Mouse (Mus musculus): ENCODE data around the gene Rab4a. TPM values are rescaled to one million over a fixed set of nuclear protein-coding genes. Genes with fewer than 3 reads are reported as not detected.

Rab4a gene
- polyA plus RNA-seq, 1 experiment from 2014 or later: 71.4 TPM

DNA sequence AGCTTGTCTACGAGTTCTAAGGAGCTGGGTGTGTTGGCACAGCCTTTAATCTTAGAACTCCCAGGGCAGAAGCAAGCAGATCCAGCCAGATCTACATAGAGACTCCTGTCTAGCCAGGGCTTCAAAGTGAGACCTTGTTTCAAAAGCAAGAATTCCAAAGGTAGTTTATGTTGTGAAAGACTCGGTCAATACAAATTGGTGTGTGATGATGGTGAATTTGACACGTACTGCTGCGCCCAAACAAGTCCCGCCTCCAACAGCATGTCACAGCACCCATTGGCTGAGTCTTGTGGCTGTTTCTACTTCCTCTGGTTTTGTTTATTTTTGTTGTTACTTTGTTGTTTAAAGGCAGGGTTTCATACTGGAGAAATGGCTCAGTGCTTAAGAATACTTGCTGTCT, 6.4 kb downstream of the Rab4a start:
- H3K4me1 ChIP-seq (ENCODE audit: control insufficient read depth, insufficient read depth, low read length): peaks cover 6% of the 10 kb centered on the region
- ATAC-seq (ENCODE audit: insufficient read depth, low FRiP score, low TSS enrichment): no peak
- no peak overlapping the region for H3K4me3 ChIP-seq (ENCODE audit: low read depth, low read length)
- H3K4me2 ChIP-seq (ENCODE audit: low read depth): no peak overlapping the region
- H3K27me3 ChIP-seq (ENCODE audit: control insufficient read depth, insufficient read depth, low read length): no peaks in the 10 kb centered on the region
- no peak overlapping the region for H3K9ac ChIP-seq (ENCODE audit: low read length)
- WGBS: 86% methylated on average over 5 of the region's 5 CpGs
- H3K9me3 ChIP-seq (ENCODE audit: control insufficient read depth, low read length): no peaks in the 10 kb centered on the region
- DNase-seq (ENCODE audit: low spot score): no peak
- no peak overlapping the region for H3K27ac ChIP-seq (ENCODE audit: low read depth, low read length)
- peaks cover 2% of the 10 kb centered on the region for H3K36me3 ChIP-seq (ENCODE audit: control insufficient read depth, insufficient read depth, low read length)

DNA sequence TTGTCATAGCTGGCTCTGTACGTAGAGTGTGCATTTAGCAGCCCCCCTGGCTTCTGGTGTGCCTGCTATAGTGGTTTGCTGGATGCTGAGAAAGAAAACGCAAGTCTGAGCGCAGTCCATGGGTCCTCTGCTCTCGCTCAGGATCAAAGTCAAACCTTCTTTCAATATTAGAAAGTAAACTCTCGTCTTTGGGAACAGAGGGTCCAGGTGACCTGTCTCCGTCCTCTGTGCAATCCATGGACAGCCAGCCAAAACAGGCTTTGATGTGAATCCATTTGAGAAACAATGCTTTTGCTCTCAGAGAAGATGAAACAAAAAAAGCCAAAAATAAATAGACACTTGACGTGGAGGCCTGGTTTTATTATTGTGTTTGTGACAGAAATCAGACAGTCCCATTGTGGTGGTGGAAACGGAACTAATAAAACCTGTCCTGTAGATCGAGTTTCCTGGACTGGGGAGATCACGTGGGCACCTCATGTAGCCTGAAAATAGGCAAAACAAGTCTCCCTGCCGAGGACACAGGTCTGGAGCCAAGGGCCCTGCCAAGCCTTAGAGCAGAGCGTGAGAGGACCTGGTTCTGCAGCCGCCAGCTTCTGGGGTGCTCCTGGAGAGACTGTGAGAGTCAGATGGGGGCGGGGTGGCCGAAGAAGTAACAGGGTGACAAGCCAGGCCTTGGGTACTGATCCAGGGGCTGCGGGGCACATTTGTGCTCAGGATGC, 7.5 kb downstream of the Rab4a start:
- ATAC-seq (ENCODE audit: insufficient read depth, low FRiP score, low TSS enrichment): no peak
- no peak overlapping the region for H3K4me3 ChIP-seq (ENCODE audit: low read depth, low read length)
- H3K9ac ChIP-seq (ENCODE audit: low read length): no peak overlapping the region
- H3K36me3 ChIP-seq (ENCODE audit: control insufficient read depth, insufficient read depth, low read length): peaks cover 2% of the 10 kb centered on the region
- no peaks in the 10 kb centered on the region for H3K9me3 ChIP-seq (ENCODE audit: control insufficient read depth, low read length)
- no peak overlapping the region for H3K4me2 ChIP-seq (ENCODE audit: low read depth)
- no peak for DNase-seq (ENCODE audit: low spot score)
- no peak overlapping the region for H3K27ac ChIP-seq (ENCODE audit: low read depth, low read length)
- no peaks in the 10 kb centered on the region for H3K4me1 ChIP-seq (ENCODE audit: control insufficient read depth, insufficient read depth, low read length)
- WGBS: 85% methylated on average over 16 of the region's 16 CpGs
- no peaks in the 10 kb centered on the region for H3K27me3 ChIP-seq (ENCODE audit: control insufficient read depth, insufficient read depth, low read length)

DNA sequence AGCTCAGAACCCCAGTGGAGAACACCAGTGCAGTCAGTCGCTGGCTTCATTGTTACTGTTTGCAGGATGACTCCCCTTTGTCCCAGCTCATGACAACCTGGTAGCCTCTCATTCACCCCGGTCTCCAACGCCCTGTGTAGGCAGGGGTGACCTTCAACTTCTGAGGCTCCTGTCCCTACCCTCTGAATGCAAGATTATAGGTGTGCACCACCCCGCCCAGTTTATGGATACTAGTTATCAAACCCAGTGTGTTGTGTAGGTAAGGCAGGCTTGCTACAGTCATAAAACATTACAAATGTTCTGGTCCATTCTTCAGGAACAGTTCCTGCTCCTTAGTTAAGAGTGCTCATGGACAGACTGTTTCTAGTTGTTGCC, 8.1 kb downstream of the Rab4a start:
- Histone ChIP-seq H3K4me2 (ENCODE audit: low read depth) (no peak overlapping the region), H3K4me3 (ENCODE audit: low read depth, low read length) (no peak overlapping the region), H3K36me3 (ENCODE audit: control insufficient read depth, insufficient read depth, low read length) (peaks cover 2% of the 10 kb centered on the region), H3K27me3 (ENCODE audit: control insufficient read depth, insufficient read depth, low read length) (no peaks in the 10 kb centered on the region), H3K9ac (ENCODE audit: low read length) (no peak overlapping the region), H3K27ac (ENCODE audit: low read depth, low read length) (no peak overlapping the region), H3K9me3 (ENCODE audit: control insufficient read depth, low read length) (no peaks in the 10 kb centered on the region), H3K4me1 (ENCODE audit: control insufficient read depth, insufficient read depth, low read length) (no peaks in the 10 kb centered on the region)
- 91% methylated on average over 4 of the region's 4 CpGs for WGBS
- ATAC-seq (ENCODE audit: insufficient read depth, low FRiP score, low TSS enrichment) (no peak), DNase-seq (ENCODE audit: low spot score) (no peak)

DNA sequence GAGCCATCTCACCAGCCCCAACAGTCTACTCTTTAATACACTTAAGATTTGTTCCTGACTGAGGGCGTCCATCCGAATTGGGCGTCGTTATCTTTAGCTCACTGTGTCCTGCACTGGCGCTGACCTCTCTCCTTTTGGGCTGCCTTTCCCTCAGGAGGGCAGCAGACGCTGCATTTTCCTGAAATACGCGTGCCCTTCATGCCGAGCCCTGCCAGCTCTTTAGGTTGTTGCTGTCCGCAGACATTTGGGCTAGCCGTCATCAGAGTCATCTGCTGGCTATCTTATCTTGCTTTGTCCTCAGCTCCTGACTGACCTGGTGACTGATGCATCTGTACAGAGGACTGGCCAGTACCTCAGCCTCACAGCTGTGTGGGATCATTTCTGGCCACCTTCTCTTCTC, 9.5 kb downstream of the Rab4a start:
- 94% methylated on average over 11 of the region's 11 CpGs for WGBS
- H3K4me2 ChIP-seq (ENCODE audit: low read depth): no peak overlapping the region
- H3K4me3 ChIP-seq (ENCODE audit: low read depth, low read length): no peak overlapping the region
- H3K36me3 ChIP-seq (ENCODE audit: control insufficient read depth, insufficient read depth, low read length): peaks cover under 1% of the 10 kb centered on the region
- no peak overlapping the region for H3K27ac ChIP-seq (ENCODE audit: low read depth, low read length)
- H3K27me3 ChIP-seq (ENCODE audit: control insufficient read depth, insufficient read depth, low read length): no peaks in the 10 kb centered on the region
- H3K9ac ChIP-seq (ENCODE audit: low read length): no peak overlapping the region
- no peaks in the 10 kb centered on the region for H3K4me1 ChIP-seq (ENCODE audit: control insufficient read depth, insufficient read depth, low read length)
- DNase-seq (ENCODE audit: low spot score): no peak
- H3K9me3 ChIP-seq (ENCODE audit: control insufficient read depth, low read length): no peaks in the 10 kb centered on the region
- no peak for ATAC-seq (ENCODE audit: insufficient read depth, low FRiP score, low TSS enrichment)

GRCm38 (mm10) chr8:123816939-123817338, 11.2 kb downstream of the Rab4a start:
- no peaks in the 10 kb centered on the region; the same call in 1 of the 2 replicates for H3K36me3 ChIP-seq (ENCODE audit: control insufficient read depth, insufficient read depth, low read length)
- WGBS: 92% methylated on average over 8 of the region's 8 CpGs
- no peak overlapping the region for H3K27ac ChIP-seq (ENCODE audit: low read depth, low read length)
- DNase-seq (ENCODE audit: low spot score) (no peak), ATAC-seq (ENCODE audit: insufficient read depth, low FRiP score, low TSS enrichment) (no peak)
- no peak overlapping the region for H3K9ac ChIP-seq (ENCODE audit: low read length)
- no peaks in the 10 kb centered on the region for H3K4me1 ChIP-seq (ENCODE audit: control insufficient read depth, insufficient read depth, low read length)
- no peak overlapping the region for H3K4me3 ChIP-seq (ENCODE audit: low read depth, low read length)
- no peaks in the 10 kb centered on the region for H3K27me3 ChIP-seq (ENCODE audit: control insufficient read depth, insufficient read depth, low read length)
- no peaks in the 10 kb centered on the region for H3K9me3 ChIP-seq (ENCODE audit: control insufficient read depth, low read length)
- no peak overlapping the region for H3K4me2 ChIP-seq (ENCODE audit: low read depth)

DNA sequence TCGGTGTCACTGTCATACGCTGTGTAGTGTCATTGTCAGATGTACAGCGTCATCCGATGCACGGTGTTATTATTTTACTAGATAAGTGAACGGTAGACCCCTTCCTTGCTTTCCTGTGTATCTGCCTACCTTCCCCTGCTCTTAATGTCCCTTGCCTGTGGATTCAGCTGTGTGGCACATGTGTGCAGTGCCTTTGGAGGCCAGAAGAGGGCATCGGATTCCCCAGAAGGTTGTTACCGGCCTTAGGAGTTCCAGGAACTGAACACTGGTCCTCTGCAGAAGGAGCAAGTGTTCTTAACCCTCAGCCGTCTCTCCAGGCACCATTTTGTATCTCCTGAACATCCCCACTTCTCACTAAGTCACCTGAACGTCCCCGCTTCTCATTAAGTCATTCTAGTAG, 12.0 kb downstream of the Rab4a start:
- no peak overlapping the region for H3K27ac ChIP-seq (ENCODE audit: low read depth, low read length)
- DNase-seq (ENCODE audit: low spot score): no peak
- no peak overlapping the region for H3K4me2 ChIP-seq (ENCODE audit: low read depth)
- no peaks in the 10 kb centered on the region for H3K4me1 ChIP-seq (ENCODE audit: control insufficient read depth, insufficient read depth, low read length)
- no peak overlapping the region for H3K9ac ChIP-seq (ENCODE audit: low read length)
- 92% methylated on average over 11 of the region's 11 CpGs for WGBS
- no peaks in the 10 kb centered on the region for H3K9me3 ChIP-seq (ENCODE audit: control insufficient read depth, low read length)
- H3K36me3 ChIP-seq (ENCODE audit: control insufficient read depth, insufficient read depth, low read length): no peaks in the 10 kb centered on the region; the same call in 1 of the 2 replicates
- no peak for ATAC-seq (ENCODE audit: insufficient read depth, low FRiP score, low TSS enrichment)
- H3K27me3 ChIP-seq (ENCODE audit: control insufficient read depth, insufficient read depth, low read length): no peaks in the 10 kb centered on the region
- H3K4me3 ChIP-seq (ENCODE audit: low read depth, low read length): no peak overlapping the region

DNA sequence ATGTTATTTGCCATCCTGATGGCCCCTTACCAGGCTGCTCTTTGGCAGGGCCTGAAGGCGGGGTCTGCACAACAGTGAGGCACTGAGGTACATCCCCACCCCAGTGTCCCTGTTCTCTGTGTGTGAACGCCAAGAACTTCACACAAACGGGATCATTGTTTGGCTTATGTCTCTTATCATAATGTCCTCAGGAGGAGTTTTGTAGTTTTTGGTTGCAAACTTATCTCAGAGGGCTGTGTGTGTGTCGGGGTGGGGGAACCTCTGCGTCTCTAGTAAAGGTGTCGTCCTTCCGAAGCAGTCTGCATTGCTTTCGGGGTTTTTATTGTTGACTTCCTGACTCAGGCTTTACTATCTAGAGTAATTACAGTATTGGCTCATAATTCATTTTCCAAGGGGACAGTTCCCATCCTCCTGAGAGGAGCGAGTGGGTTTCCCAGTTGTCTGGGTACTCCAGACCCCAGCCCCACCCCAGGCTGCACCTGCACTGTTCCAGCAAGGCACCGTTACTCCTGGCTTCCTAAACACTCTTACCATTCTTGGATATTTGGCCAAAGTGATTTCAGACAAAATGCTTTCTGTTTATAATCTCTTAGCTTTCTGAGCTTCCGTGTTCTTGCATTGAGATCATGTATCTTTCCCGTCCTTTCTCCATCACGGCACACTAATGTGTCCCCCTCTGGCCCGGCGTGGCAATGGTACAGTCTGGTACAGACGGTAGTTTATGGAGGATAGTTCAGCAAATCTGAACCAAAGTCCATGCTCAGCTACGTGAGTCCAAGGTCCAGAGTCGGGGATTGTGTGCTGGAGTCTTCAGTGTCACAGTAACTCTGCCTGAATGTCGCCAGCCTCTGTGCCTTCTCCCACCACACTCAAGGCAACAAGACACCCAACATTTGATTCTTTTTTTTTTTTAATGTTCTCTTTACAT, 14.2 kb downstream of the Rab4a start:
- H3K27me3 ChIP-seq (ENCODE audit: control insufficient read depth, insufficient read depth, low read length): no peaks in the 10 kb centered on the region
- no peak overlapping the region for H3K4me2 ChIP-seq (ENCODE audit: low read depth)
- H3K4me1 ChIP-seq (ENCODE audit: control insufficient read depth, insufficient read depth, low read length): no peaks in the 10 kb centered on the region
- no peaks in the 10 kb centered on the region for H3K36me3 ChIP-seq (ENCODE audit: control insufficient read depth, insufficient read depth, low read length)
- ATAC-seq (ENCODE audit: insufficient read depth, low FRiP score, low TSS enrichment): no peak
- no peak overlapping the region for H3K27ac ChIP-seq (ENCODE audit: low read depth, low read length)
- H3K9ac ChIP-seq (ENCODE audit: low read length): no peak overlapping the region
- WGBS: 94% methylated on average over 19 of the region's 19 CpGs
- H3K4me3 ChIP-seq (ENCODE audit: low read depth, low read length): no peak overlapping the region
- DNase-seq (ENCODE audit: low spot score): no peak
- H3K9me3 ChIP-seq (ENCODE audit: control insufficient read depth, low read length): no peaks in the 10 kb centered on the region

- WGBS: 93% methylated on average over 6 of the region's 6 CpGs
- Histone ChIP-seq H3K9me3 (ENCODE audit: control insufficient read depth, low read length) (no peaks in the 10 kb centered on the region), H3K36me3 (ENCODE audit: control insufficient read depth, insufficient read depth, low read length) (no peaks in the 10 kb centered on the region), H3K4me2 (ENCODE audit: low read depth) (no peak overlapping the region), H3K9ac (ENCODE audit: low read length) (no peak overlapping the region), H3K27me3 (ENCODE audit: control insufficient read depth, insufficient read depth, low read length) (no peaks in the 10 kb centered on the region), H3K4me1 (ENCODE audit: control insufficient read depth, insufficient read depth, low read length) (no peaks in the 10 kb centered on the region), H3K4me3 (ENCODE audit: low read depth, low read length) (no peak overlapping the region), H3K27ac (ENCODE audit: low read depth, low read length) (no peak overlapping the region)
- no peak for ATAC-seq (ENCODE audit: insufficient read depth, low FRiP score, low TSS enrichment)
- no peak for DNase-seq (ENCODE audit: low spot score)
Measured at GRCm38 (mm10) chr8:123820780-123821179, 15.0 kb downstream of the Rab4a start.

DNA sequence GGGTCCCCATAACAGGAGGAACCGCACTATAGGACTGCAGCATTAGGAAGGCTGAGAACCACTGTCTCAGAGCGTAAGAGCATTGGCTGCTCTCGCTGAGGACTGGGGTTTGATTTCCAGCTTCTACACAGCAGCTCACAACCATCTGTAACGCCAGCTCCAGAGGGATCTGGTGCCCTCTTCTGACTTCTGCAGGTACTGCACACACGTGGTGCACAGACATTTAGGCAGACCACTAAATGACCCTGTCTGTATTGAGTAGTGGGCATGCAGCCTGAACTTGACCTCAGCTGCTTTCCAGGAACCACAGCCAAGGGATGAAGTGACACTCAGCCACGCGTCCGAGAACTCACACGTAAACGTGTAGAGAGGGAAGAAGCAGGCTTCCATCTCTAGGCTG, 17.3 kb downstream of the Rab4a start:
- Histone ChIP-seq H3K4me1 (ENCODE audit: control insufficient read depth, insufficient read depth, low read length) (no peaks in the 10 kb centered on the region), H3K27me3 (ENCODE audit: control insufficient read depth, insufficient read depth, low read length) (no peaks in the 10 kb centered on the region), H3K4me2 (ENCODE audit: low read depth) (no peak overlapping the region), H3K27ac (ENCODE audit: low read depth, low read length) (no peak overlapping the region), H3K36me3 (ENCODE audit: control insufficient read depth, insufficient read depth, low read length) (no peaks in the 10 kb centered on the region), H3K9me3 (ENCODE audit: control insufficient read depth, low read length) (no peaks in the 10 kb centered on the region), H3K9ac (ENCODE audit: low read length) (no peak overlapping the region), H3K4me3 (ENCODE audit: low read depth, low read length) (no peak overlapping the region)
- no peak for ATAC-seq (ENCODE audit: insufficient read depth, low FRiP score, low TSS enrichment)
- 95% methylated on average over 10 of the region's 10 CpGs for WGBS
- DNase-seq (ENCODE audit: low spot score): no peak

Measured in neural tube, embryonic 11.5 days (tissue).